Mouse (Mus musculus): Measurements from ENCODE around the gene Phldb2.

Phldb2 gene

DNA sequence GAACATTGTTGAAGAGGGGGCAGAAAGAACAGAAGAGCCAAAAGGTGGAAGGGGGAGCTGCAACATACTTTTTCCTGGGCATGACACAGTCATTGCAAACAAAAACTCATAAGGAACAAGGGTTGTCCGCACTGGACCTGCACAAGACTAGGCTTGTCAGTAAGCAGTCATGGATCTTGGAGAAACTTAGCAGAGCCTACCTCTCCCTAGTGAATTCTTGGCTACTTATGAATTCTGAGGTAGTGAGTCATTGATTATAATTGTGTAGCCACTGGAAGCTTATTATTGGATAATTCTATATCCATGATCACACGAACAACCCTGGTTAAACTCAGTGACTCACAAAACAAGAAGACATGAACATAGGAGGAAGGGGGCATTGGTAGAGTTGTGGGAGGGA is 7.1 kb downstream of the Phldb2 start:
- no peak for DNase-seq (ENCODE audit: low spot score in 2 of 2)

DNA sequence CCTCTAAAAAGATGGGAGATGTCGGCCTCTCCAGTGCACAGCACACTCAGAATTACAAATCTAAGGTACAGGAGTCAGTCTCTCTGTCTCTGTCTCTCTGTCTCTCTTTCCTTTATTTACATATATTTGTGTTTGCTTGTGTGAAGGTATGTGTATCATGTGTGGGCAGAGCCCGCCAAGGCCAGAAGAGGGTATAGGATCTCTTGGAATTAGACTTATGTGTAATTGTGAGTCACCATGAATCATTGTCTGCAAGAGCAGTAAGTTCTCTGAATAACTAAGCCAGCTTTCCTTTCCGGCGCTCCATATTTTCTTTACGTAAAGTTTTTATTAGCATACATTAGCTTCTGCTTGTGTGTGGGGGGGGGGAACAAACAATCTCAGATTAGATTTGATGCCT is 7.7 kb downstream of the Phldb2 start:
- DNase-seq (ENCODE audit: low spot score in 2 of 2): no peak

DNA sequence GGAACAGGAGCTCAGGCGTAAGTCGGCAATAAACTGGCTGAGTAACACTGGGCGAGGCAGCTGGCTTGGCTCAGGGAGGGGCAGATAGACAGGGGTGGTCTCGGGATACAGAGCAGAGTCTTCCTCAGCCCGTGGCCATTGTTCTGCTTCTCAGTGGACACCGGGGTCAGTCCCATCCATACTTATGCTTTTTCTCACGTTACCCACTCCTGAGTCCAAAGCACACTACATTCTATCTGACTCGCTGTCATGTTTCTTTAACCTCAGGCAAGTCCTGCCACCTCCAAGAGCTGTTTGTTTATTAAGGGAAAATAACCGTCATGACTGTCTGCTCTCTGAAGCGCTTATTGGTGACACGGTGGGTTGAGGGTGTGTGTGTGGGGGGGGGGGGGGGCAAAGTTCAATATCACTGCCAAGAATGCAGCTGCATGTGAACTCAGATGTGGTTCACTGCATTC is 8.2 kb downstream of the Phldb2 start:
- no peak for DNase-seq (ENCODE audit: low spot score in 2 of 2)

DNA sequence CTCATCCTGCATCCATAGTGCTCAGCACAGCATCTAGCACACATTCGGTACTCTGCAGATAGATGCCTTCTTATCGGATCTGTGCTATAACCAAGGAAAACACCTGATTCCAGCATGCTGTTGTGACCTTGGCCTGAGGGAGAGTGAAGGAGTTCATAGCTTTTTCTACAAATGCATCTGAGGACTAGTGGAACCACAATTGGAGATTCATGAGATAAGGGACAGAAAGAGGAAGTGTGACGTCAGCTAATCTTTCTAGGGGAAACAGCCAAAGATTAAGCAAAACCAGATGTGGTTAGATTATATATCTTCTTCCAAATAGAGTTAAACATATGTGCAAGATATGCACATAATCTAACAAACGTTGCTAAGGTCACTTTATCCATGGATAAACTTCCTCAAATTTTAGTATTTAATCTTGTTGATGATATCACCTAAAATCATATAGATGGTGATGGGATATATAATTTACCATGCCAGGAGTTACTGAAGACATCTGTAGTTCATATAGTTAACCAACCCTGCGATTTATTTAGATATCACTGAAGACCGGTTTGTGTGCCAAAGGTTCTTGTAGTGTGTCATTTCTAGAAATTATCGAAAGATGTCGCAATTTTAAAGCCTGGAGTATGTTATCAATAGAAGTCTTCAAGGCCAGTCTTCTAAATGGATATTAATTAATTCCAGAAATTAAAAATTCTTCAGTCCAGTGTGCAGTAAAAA is 11.1 kb downstream of the Phldb2 start:
- DNase-seq (ENCODE audit: low spot score in 2 of 2): no peak

DNA sequence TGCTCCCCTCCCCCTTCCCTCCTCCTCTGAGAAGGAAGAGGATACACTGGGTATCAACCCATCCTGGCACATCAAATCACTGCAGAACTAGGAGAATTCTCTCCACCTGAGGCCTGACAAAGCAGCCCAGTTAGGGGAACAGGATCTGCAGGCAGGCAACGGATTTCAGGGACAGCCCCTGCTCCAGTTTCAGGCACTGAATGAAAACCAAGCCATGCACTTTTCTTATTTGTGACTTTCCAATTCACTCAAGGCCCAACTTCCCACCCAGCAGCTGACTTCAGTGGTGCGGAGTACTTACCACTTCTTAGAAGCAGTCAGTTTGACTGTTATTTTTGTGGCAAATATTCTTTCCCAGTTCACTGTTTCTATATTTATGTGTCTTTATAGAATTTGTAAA is 12.7 kb downstream of the Phldb2 start:
- DNase-seq (ENCODE audit: low spot score in 2 of 2): no peak

DNA sequence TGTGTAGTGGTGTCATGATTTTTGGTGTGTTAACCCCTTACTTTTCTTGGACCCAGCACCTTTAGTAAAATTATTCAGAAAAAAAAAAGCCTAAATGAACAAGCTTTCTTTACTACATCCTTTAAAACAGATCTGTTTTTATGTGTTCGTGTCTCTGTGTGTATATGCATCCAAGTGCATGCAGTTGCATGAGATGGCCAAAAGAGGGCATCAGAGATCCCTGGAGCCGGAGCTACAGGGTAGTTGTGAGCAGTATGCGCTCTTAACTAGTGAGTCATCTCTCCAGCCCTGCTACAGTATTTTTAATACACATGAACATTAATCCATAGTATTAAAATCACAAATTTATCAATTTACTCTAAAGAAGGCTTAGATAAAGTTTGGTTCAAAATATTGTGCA is 14.0 kb downstream of the Phldb2 start:
- DNase-seq (ENCODE audit: low spot score in 2 of 2): no peak

DNA sequence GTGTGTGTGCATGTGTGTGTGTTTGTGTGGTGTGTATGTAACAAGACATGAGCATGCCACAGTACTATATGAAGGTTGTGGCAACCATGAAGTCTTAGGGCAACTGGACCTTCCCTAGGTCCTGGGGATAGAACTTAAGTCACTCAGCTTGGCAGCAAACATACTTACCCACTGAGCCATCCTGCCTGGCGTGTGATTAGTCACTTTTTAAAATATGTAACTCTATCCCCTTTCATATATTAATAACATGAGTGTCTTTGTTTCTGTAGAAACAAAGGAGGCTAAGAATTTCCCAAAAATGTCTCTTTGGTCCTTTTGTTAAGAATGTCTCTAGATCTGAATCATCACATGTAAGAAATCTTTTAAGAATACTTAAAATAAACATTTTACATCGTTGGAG is 16.0 kb downstream of the Phldb2 start:
- DNase-seq (ENCODE audit: low spot score in 2 of 2): no peak

DNA sequence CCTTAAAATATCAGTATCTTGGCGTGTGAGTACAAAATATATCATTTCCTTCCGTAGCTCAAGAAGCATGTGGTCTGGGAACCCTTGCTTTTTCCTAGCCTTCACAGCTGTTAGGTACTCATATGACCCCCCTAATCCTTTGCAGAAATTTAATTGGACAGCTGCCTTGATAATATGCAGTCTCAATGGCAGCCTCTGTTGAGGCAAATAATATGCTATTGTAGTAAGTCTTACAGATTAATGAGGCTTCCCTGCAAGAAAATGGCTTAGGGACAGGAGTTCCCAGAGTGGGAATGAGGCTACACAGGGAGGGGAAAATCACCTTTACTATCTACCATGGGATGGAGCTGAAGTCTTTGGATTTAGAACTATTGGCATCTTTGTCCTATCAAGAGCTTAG is 16.9 kb downstream of the Phldb2 start:
- no peak for DNase-seq (ENCODE audit: low spot score in 2 of 2)

DNA sequence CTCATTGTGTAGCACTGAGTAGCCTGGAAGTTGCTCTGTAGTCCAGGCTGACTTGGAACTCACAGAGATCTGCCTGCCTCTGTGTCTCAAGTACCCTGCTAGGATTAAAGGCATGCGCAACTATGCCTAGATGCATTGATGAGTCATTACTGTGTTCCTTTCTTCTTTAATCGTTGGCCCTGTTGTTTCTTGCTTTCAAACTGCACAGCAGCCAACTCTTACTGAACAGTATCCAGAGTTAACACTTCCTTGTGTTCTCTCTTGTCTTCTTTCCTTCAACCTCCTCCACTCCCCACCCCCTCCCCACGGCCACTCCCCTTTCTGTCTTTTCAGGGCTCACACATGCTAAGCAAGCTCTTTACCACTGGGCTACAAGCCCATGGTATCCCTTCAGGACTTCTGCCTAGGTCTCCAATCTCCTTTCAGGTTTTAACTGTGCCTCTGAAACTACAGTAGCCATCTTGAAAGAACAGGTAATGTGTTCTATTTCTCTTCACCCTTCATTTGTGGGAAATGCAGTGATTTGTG is 17.4 kb downstream of the Phldb2 start:
- DNase-seq (ENCODE audit: low spot score in 2 of 2): no peak

DNA sequence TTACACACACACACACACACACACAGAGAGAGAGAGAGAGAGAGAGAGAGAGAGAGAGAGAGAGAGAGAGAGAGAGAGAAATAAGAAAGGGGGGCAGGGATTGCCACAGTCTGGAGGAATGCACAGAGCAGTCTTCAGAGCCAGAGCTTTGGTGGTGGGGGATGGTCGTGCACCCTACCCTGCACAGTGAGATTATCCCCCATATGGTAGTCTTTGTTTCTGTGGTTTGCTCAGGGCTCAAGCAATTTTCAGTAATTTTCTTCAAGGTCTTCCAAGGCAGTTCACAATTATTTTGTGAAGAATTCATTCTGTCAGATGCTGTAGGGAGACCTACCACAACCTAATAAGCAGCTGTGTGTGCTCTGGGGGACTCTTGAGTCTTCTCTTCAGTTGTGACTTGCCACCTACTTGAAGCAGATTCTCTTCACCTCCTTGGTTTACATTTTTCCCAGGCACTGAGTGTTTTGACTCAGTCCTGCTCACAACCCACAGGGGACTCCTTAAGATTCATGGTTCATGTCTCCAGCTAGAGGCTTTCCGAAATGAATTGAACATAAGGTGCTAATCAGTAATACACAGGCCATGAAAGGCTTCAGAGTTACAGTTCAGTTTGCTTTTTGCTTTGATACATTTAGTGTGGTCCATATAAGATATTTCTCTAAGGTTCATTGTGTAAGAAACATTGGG is 18.5 kb downstream of the Phldb2 start:
- DNase-seq (ENCODE audit: low spot score in 2 of 2): no peak

DNA sequence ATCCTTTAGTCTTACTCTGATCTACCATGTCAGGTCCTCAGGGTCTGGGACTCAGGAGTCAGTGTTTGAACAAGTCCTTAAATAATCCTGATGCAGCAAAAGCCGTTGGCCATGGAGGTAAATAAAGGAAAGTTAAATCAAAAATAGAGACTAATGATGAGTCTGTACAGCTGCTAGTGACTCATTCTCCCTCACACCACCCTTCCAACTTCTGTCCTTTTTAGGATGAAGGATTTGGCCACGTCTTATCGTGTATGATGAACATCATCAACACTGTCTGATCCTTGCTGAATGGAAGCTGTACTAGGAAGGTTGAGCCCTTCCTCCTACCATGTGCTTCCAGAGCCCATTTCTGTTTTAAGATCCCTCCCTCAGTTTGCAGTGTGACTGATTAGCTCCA is 23.1 kb downstream of the Phldb2 start:
- DNase-seq (ENCODE audit: low spot score in 2 of 2): no peak

DNA sequence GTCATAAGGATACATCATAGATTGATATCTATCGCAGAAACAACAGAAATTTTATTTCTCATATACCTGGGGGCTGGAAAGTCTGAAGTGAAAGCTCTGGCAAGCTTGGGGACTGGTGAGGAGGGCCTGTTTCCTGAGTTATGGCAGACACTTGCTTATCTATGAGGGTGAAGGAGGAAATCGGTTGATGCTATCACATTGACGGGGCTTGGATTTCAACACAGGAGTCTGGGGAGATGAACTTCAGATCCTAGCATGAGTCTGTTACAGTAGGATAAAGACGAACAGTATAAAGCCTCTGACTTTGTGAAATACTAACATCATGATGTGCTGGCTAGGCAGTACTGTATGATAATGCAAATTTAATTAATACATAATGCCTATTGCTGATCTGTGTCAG is 25.3 kb downstream of the Phldb2 start:
- DNase-seq (ENCODE audit: low spot score in 2 of 2): no peak

DNA sequence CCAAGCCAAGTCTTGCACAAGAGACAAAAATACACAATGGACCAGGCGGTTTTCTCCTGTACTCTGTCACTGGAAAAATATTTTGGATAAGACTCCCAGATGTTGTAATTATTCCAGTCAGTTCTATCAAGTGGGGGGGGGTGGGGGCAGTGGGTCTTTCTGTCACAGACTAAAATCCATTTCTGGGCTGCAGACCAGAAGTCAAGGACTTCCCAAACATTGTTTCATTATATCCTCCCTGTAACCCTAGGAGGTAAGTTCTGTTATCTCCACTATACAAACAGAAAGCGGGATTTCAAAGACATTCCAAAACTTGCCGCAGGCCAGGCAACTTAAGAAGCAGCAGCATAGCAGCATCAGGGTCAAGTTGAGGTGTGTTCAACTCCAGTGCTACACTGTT is 25.8 kb downstream of the Phldb2 start:
- DNase-seq (ENCODE audit: low spot score in 2 of 2): no peak

DNA sequence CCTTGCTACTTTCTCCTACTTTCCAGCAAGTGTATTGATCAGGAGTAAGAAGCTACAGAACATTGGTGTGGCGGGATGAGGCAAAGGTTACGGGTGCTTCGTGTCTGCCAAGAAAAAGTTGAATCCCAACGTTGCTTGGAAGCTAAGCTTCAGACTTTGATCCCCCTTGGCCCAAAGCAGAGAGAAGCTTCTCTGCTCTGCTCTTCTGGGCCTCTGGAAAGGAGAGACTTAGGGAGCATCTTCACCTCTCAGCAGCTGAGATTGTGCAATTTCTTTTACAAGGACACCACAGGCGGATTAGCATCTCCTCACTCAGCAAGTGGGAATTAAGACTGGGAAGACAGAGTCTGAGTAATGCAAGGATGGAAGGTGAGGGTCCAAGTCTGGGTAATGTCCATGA is 26.5 kb downstream of the Phldb2 start:
- no peak for DNase-seq (ENCODE audit: low spot score in 2 of 2)

DNA sequence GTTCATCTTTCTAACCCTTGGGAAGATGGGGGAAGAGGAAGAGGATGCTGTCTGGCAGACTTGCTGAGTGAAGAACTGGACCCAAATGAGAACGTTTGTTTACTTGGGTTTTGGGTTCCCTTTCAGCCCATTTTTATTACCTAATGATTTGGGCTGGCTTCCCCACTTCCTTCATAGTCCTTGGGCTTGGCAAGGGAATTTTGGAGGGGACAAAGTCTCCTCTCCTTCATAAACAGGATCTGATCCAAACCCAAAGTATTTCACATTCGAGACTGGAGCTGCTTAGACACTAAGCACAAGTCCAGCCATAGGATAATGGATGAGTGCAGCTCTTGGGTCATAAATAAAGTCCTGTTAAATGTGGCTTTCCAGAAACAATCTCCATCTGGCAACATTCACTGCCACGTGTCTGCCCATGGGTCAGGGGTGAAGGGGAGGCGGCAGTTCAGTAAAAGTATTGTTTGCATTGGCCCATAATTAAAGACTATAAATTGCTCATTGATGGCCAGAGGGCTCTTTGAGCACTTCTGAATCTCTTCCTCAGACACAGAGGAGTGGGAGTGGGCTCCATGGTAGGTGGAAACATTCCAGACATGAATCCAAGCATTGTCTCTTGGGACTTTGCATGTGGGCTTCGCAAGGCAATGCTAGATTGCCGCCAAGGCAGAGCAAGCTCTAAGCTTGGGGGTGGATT is 29.5 kb downstream of the Phldb2 start:
- DNase-seq (ENCODE audit: low spot score in 2 of 2): no peak

DNA sequence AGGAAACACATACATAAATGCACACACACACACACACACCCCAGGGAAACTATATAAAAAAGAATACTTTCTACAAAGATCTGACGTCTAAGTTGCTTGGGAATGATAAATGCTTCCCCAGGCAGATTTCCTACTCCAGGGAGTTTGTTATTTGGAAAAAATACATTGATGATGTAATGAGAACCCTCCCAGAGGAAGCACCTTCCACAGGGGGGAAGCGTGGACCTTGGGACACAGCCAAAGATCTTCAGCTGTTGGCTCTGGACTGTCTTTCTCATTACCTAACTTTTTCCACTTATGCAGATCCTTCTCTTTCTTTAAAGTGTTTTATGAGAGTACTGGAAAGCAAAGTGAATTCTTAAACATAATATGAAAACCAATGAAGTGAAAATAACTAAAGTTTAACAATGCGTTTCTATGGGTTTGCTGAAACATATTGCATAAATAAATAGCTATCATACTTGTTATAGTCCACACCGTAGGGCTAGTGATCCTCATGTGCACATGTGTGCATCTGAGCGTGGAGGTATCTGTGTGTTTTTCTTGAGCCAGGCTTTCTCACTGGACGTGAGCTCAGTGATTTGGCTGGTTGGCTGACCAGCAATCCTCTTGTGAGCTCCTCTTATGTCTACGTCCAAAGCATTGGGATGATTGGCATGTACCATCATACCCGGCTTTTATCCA is 30.7 kb downstream of the Phldb2 start:
- DNase-seq (ENCODE audit: low spot score in 2 of 2): no peak

DNA sequence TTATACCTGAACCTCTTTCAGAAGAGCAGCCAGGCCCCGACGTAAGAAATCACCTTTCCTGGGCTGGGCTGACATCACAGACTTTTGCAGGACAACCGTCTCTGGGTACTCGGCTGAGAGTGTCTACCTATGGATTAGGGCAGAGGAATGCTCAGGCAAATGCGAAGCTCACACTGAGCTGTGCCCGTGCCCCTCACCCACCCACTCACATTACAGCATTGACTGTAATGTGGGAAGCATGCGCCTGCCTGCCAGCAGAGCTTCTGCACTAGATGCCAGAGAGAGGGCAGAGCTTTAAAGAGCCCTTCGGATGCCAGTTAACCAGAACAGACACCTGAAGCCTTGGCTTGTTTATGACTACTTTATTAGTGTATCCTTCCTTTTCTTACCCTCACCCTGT is 33.8 kb downstream of the Phldb2 start:
- DNase-seq (ENCODE audit: low spot score in 2 of 2): no peak

DNA sequence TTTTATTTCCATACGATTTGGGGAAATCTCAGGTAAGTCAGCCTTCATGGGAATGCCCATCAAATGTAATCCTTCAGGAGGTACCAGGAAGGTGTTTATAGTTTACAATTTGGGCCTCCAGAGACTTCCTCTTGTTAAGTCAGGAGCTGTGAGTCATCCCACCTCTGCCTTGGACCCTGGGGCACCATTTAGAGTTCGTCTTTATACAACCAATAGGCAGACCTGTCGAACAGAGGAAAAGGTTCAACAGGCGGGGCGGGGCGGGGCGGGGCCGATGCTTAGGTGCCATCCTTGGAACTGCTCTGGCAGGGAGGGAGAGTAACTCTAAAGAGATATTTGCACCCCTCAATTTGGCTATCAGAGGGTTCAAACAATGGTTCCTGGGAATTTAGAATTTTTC is 49.8 kb downstream of the Phldb2 start:
- no peak for DNase-seq (ENCODE audit: low spot score in 2 of 2)

DNA sequence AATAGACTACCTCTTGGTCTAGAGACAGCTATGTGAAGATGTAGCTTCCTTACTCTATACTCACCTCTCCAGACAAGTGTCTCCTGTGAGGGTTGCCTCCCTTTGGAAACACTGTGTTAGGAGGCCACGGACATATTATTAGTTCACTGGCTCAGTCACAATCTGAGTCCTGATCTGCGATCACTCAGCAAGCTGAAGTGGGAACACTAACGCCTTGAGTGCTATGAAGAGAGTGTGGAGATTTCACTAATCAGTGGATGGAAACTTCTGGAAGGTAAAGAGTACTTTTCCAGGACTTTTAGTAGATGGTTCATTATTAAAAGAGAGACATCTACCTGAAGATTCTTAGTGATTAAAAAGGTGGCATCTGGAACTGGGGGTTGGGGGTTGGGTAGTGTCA is 54.9 kb downstream of the Phldb2 start:
- DNase-seq (ENCODE audit: low spot score in 2 of 2): no peak

DNA sequence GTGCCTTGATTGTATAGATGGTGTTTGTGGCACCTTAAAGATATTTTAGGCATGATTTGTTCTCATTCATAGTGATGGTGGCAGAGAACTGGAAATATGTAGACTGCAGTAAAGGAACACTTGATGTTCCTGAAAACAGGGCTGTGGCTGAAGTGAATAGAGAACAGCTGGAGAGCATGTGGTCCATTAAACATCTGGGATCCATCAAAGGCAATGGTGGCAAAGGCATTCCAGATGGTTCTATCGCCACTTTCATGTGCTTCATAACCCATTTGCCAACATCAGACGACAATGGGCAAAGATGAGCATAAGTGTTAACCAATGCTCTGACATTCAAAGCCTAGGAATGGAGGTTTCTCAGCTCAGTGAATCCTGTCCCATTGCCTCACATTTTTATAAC is 56.8 kb downstream of the Phldb2 start:
- DNase-seq (ENCODE audit: low spot score in 2 of 2): no peak

DNA sequence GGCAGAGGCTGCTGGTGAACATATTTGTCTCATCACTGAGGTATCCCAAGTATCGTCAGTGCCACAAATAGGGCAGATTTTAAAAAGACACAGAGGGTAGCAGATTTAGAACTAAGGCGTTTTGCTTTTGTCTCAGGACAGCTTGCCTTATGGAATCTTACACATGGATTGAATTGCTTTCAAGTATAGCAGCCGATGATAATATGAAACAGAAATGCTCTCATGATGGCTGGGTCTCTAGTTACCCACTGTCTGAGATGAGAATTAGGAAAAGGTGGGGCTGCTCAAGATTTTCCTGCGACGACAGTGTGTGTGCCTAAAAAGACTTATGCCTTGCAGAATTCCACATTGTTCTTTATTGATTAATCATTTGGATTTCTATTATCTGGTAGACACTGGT is 58.4 kb downstream of the Phldb2 start:
- no peak for DNase-seq (ENCODE audit: low spot score in 2 of 2)

DNA sequence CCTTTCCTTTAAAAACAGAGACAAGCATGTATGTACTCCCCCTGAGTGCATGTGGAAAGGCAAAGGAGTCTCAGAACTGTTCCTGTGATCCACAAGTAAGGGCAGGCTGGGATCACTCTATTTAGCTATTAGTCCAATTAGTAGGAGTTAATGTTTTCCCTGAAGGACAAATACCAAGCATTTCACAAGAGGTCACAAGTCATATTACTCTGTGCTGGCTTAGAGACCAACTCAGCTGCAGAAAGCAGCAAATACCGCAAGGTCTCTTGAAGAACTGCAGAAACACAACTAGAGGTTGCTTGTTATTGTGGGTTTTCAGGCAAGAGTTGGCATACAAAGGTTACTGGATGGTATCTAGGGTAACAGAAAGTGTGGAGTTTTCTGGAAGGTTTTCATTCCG is 59.6 kb downstream of the Phldb2 start:
- no peak for DNase-seq (ENCODE audit: low spot score in 2 of 2)
